Mouse (Mus musculus) cerebellum, adult 18-20 months (tissue): ENCODE measurements at regions not wholly inside any gene's neighbourhood (a gene's known extent, or its start where the extent isn't known, plus 50 kb on each side); places are given as distances from the start of the nearest gene placed in this dataset.

ENCODE experiments used
- DNase-seq, 2 experiments: peaks; one replicate each; pipeline ENCODE4 v3.0.0; 2021

GRCm38 (mm10) chr1:57470356-57470755, 63.5 kb upstream of the Tyw5 start:
- DNase-seq: no peak

GRCm38 (mm10) chr1:57472235-57472634, 65.3 kb upstream of the Tyw5 start:
- DNase-seq: no peak

GRCm38 (mm10) chr1:57477725-57478124, 70.8 kb upstream of the Tyw5 start:
- DNase-seq: no peak

DNA sequence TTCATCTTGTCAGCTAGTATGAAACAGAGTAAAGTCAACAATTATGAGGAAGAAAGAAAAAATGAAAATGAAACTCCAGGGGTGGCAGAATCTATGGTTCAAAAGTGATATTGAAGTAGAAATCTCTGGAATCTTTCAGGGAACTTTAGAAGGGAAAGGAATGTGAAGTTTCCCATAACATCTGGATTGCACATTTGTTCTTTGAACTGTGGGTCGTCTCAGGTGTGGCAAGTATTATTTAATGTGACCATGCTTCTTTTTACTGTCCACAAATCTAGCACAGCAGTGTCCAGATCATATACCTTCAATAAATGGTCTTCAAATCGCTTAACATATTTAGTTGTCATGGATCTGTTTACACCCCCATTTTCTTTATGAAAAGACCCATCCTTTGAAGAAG, 71.2 kb upstream of the Tyw5 start:
- no peak for DNase-seq

- no peak for DNase-seq
Measured at GRCm38 (mm10) chr1:57478800-57479199, 71.9 kb upstream of the Tyw5 start.

- DNase-seq: no peak
Measured at GRCm38 (mm10) chr1:57479566-57479965, 72.7 kb upstream of the Tyw5 start.

DNA sequence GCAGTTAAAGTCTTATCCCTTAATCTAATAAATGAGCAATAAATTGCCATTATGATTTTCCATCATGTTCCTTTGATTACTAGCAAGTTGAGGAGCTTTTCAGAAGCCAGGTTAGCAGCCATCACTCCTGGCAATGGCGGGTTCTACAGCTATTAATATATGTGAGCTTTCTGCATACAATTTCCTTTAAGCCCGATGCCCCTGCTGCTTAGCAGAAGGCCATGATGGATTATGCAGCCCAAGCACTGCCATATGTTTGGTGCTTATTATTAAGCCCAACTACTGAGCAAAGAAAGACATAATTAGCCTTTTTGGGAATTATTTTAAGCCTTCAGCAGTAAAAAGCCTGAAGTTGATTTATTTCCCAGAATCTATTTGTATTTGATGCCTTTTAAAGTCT, 82.3 kb upstream of the Tyw5 start:
- no peak for DNase-seq

GRCm38 (mm10) chr1:57489588-57489987, 82.7 kb upstream of the Tyw5 start:
- no peak for DNase-seq

DNA sequence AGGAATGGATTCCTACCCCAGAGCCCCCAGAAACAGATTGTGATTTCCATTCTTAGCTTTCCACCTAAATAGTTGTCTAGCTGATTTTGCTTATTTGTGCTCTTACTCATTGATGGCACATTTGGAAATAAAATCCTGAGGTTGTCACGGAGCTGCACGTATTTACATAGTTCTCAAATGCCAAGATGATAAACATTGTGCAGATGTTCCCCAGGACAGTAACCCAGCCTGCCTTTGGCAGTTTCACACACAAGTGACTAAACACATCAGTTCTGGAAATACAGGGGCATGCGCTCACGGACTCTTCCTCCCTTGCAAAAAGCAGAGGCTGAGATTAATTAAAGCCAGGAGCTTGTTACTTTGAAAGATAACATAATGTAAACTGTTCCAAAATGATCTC, 83.1 kb upstream of the Tyw5 start:
- DNase-seq: no peak

DNA sequence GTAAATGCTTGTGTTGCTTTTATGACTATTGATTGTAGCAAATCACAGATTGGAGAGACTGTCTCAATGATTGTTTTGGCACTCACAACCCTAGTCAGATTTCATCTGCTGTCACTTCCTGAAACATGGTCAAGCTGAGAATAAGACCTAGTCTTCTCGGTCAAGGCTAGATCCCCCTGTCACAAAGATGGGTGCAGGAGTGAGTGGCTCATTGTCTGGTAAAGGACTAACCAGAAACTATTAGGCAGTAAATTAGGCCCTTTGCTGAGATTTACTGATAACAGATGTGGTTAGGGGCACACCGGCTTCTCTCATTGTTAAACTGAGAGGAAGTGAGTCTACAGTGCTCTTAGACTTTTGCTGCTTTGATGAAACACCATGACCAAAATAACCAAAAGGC, 85.8 kb upstream of the Tyw5 start:
- DNase-seq: no peak

GRCm38 (mm10) chr1:57497489-57498037, 90.7 kb upstream of the Tyw5 start:
- DNase-seq: no peak

GRCm38 (mm10) chr1:57510359-57511120, 103.6 kb upstream of the Tyw5 start:
- DNase-seq: no peak

GRCm38 (mm10) chr1:57511902-57512301, 105.0 kb upstream of the Tyw5 start:
- DNase-seq: no peak

DNA sequence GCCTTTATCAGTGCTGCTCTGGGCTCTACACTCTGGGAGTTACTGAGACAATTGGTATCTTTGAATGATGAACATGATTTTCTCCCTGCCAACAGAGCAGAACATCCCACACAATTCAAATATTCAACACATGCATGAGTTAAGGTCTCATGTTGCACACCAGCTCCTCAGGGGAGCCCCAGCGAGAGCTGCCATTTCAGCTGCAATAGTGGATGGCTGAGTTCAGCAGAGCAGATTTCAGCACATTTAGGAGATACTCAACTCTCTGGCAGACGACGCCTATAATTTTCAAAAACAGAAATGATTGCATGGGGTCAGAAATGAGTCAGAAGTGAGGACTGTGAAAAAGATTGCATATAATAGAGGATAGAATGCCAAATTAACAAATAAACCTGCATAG, 105.6 kb upstream of the Tyw5 start:
- DNase-seq: no peak

DNA sequence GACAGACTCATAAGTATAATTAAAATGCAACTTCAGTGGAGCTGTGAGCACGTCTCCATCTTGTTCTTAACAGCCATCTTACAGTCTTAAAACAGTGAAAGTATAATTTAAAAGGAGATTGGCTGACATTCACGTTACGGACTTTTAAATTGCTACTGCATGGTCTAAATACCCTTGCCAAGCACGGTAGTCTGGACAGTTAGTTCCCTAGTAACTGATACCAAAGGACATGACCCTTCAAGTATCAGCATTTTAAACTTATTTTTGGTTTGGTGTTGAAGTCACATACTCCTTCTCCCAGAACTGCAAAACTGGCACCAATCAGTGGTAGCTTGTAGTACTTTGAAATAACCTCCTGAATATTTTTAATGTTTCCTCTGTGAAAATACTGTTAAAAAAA, 119.1 kb upstream of the Tyw5 start:
- no peak for DNase-seq

DNA sequence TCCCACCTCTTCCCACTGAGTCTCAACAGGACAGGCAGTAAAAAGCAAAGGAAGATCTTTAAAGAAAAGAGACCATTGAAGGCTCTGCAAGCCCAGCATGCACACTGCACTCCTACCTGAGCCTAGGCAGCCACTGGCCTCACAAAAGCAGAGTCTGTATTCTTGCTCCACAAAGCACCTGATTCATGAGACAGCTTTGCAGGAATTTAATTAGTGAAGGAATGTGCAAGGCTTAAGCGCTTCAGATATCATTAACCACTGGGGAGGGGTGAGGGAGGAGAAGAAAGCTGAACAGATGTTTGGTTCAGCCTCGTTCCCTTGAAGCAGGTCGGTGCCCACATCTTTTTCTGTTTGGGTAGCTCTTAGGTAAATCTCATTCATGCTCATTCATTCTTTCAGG, 121.8 kb upstream of the Tyw5 start:
- DNase-seq: no peak

DNA sequence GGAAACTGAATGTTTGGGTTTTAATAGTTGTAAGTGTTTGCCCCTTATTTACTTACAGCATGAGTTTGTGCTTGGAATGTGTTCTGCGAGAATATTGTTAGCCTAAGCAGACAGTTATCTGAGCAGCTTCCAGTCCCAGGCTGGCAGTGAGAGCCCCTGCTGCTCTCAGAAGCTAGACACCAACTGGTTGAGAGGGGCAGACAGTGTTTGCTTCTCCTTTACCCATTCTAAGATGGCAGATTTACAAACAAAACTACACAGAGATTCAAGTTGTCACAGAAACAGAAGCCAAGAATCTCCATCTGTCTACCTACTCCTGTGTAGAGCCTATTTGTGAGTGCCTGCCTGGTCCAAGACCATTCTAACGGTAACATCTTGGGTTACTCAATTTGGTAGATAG, 122.4 kb upstream of the Tyw5 start:
- DNase-seq: no peak

DNA sequence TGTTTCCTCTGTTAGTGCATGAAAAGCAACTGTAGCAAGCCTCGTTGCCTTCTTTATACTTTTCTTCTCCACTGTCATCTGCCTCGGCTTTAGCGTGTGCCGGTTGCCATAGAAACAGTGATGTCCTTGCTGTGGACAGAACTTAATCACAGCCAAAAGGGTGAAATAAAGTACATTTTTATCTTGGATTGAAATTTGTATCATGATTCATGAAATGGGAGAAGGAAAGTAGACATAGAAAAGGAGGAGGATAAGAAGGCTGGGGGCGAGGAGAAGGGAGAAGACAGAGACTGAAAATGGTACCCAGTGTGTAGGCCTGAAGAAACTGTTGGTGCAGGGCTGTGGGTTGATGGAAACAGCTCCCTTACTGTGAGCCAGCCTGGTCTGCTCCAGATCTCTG, 130.5 kb upstream of the Tyw5 start:
- DNase-seq: no peak

- no peak for DNase-seq
Measured at GRCm38 (mm10) chr1:57544684-57545083, 137.8 kb upstream of the Tyw5 start.

DNA sequence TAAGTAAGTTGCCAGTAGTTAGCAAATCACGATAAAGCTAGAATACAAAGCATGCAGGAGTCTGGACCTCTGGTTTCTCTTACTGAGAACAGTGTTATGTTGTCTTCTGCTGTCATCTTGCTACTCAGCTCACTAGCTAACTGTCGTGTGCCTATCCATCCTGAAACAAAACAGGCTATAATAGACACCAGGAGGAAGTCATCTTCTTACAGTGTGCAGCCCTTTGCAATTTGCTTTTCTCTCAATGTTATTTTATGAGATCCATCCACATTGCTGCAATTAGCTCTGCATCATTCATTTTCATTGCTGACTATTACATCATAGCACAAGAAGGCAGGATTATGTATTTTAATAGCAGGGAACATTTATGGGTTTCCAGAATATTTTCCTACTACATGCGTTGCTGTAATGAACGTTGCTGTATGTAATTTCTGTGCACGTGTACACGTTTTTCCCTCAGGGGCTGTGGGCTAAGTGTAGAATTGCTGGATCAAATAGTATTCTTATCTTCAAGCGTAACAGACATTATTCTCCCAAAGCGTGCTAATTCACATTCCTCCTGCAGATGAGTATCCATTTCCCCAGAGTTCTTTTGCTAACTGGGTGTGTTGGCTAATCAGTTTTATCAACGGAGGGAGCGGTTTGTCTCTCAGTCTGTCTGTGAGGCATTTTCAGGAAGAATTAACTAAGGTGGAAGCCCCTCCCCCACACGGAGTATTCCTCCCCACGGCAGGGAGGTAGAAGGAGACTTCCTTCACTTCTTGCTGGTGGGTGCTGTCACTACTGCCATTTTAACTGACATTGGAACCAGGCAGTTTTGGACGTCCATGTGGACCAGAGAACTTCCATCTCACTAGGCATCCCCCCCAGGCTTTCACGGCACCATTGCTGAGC, 139.1 kb upstream of the Tyw5 start:
- DNase-seq: no peak

DNA sequence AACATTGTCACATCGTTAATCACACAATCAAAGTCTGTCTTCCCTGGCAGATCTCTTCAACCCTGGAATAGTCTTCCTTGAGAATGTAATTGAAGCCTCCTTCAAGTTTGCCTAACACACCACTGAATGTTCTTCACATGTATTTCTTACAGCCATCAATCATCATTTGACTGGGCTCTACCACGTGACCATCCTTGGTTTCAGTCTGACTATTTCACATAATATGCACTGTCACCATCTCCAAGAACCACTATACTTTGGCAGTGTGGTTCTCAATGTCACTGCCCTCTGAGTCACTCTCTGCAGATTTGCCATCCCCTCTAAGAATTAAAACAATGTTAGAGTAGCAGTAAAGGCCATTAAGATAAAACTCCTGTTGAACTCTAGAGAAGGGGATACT, 154.6 kb upstream of the Tyw5 start:
- DNase-seq: no peak

- no peak for DNase-seq
Measured at GRCm38 (mm10) chr1:57564676-57565075, 157.8 kb upstream of the Tyw5 start.

DNA sequence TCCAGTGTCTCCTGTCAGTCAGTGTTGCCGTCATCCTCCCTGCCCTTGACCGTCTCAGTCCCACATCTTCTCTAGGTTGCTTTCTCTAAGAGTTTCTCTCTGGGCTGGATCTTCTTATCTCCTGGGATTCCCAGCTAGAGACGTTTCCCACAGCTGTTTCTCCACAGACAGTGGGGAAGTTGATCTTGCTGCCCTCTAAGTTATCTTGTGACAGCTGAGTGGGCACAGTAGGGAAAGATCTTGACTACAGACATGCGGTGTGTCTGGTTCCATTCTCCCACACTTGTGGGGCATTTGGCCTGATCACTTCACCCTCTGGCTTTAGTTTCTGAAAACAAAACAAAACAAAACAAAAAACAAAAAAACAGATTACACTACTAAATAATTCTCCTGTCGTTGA, 165.2 kb upstream of the Tyw5 start:
- DNase-seq: no peak

GRCm38 (mm10) chr1:57573829-57574228, 166.9 kb upstream of the Tyw5 start:
- no peak for DNase-seq
